Mouse (Mus musculus): ENCODE measurements around the gene Ankrd36.

GRCm38 (mm10) chr11:5702271-5702956 lies 132.9 kb downstream of the Ankrd36 start:
- no peak for TF ChIP-seq POLR2A (IDR thresholded peaks at IDR 0.05; ENCODE audit: borderline replicate concordance, extremely low read depth, insufficient read depth, insufficient read length, poor library complexity, severe bottlenecking)
- TF ChIP-seq CTCF (IDR thresholded peaks at IDR 0.05; ENCODE audit: borderline replicate concordance, extremely low read depth, insufficient read depth, insufficient read length) = no peak

All from brain, embryonic 14.5 days (tissue).